Mouse (Mus musculus): ENCODE measurements around the gene Rap1gds1. TPM values are rescaled to one million over a fixed set of nuclear protein-coding genes. Genes with fewer than 3 reads are reported as not detected.

The Rap1gds1 gene
- polyA plus RNA-seq, 1 experiment, result 40.1 TPM

- H3K27me3 ChIP-seq (ENCODE audit: control insufficient read depth, insufficient read depth, insufficient read length), result no peaks in the 10 kb centered on the region
- no peak overlapping the region for H3K4me2 ChIP-seq (ENCODE audit: low read depth)
- no peak overlapping the region for H3ac ChIP-seq (ENCODE audit: control insufficient read depth, insufficient read length)
- H3K36me3 ChIP-seq (ENCODE audit: control insufficient read depth, insufficient read depth), result peaks cover 12% of the 10 kb centered on the region
- H3K4me3 ChIP-seq, result no peak overlapping the region
- TF ChIP-seq POLR2A (IDR thresholded peaks at IDR 0.05; ENCODE audit: insufficient read length, low read depth), result no peak
- TF ChIP-seq MYOG (IDR thresholded peaks at IDR 0.05; ENCODE audit: control insufficient read depth in 1 of 3, insufficient read depth in 1 of 3, insufficient read length in 2 of 3, low read depth in 2 of 3), result no peak
- no peak for TF ChIP-seq SRF (IDR thresholded peaks at IDR 0.05; ENCODE audit: control insufficient read depth, insufficient read length, low read depth)
- TF ChIP-seq MYOD1 (IDR thresholded peaks at IDR 0.05; ENCODE audit: control insufficient read depth in 1 of 3, insufficient read length in 2 of 3, low read depth in 2 of 3), result no peak
- no peak for TF ChIP-seq POLR2AphosphoS2 (IDR thresholded peaks at IDR 0.05; ENCODE audit: insufficient read length, low read depth)
- TF ChIP-seq TCF3 (IDR thresholded peaks at IDR 0.05; ENCODE audit: insufficient read length, low read depth), result no peak
- TF ChIP-seq E2F4 (IDR thresholded peaks at IDR 0.05; ENCODE audit: insufficient read depth), result no peak
- H3K79me2 ChIP-seq (ENCODE audit: control insufficient read depth, insufficient read depth), result no peaks in the 10 kb centered on the region
Observed at GRCm38 (mm10) chr3:139000071-139000867, 74.7 kb downstream of the Rap1gds1 start.

- Histone ChIP-seq H3K79me2 (ENCODE audit: control insufficient read depth, insufficient read depth) (no peaks in the 10 kb centered on the region), H3ac (ENCODE audit: control insufficient read depth, insufficient read length) (no peak overlapping the region), H3K4me3 (no peak overlapping the region), H3K36me3 (ENCODE audit: control insufficient read depth, insufficient read depth) (peaks cover 4% of the 10 kb centered on the region), H3K27me3 (ENCODE audit: control insufficient read depth, insufficient read depth, insufficient read length) (no peaks in the 10 kb centered on the region), H3K4me2 (ENCODE audit: low read depth) (no peak overlapping the region)
- TF ChIP-seq TCF3 (IDR thresholded peaks at IDR 0.05; ENCODE audit: insufficient read length, low read depth) (no peak), POLR2AphosphoS2 (IDR thresholded peaks at IDR 0.05; ENCODE audit: insufficient read length, low read depth) (no peak), E2F4 (IDR thresholded peaks at IDR 0.05; ENCODE audit: insufficient read depth) (no peak), CEBPB (IDR thresholded peaks at IDR 0.05; ENCODE audit: insufficient read depth, poor library complexity, severe bottlenecking) (no peak), MAX (IDR thresholded peaks at IDR 0.05; ENCODE audit: low read depth) (no peak), TCF12 (IDR thresholded peaks at IDR 0.05; ENCODE audit: insufficient read depth, poor library complexity, severe bottlenecking) (no peak), SRF (IDR thresholded peaks at IDR 0.05; ENCODE audit: control insufficient read depth, insufficient read length, low read depth) (no peak), POLR2A (IDR thresholded peaks at IDR 0.05; ENCODE audit: insufficient read length, low read depth) (no peak), USF1 (IDR thresholded peaks at IDR 0.05; ENCODE audit: low read depth) (no peak), MYOG (IDR thresholded peaks at IDR 0.05; ENCODE audit: control insufficient read depth in 1 of 3, insufficient read depth in 1 of 3, insufficient read length in 2 of 3, low read depth in 2 of 3) (no peak), REST (IDR thresholded peaks at IDR 0.05; ENCODE audit: insufficient read depth, insufficient read length) (no peak), MYOD1 (IDR thresholded peaks at IDR 0.05; ENCODE audit: control insufficient read depth in 1 of 3, insufficient read length in 2 of 3, low read depth in 2 of 3) (no peak)
Observed at GRCm38 (mm10) chr3:138993473-138993872, 81.5 kb downstream of the Rap1gds1 start.

GRCm38 (mm10) chr3:138991367-138991766, 83.6 kb downstream of the Rap1gds1 start:
- Histone ChIP-seq H3K4me2 (ENCODE audit: low read depth) (no peak overlapping the region), H3K79me2 (ENCODE audit: control insufficient read depth, insufficient read depth) (no peaks in the 10 kb centered on the region), H3K27me3 (ENCODE audit: control insufficient read depth, insufficient read depth, insufficient read length) (no peaks in the 10 kb centered on the region), H3ac (ENCODE audit: control insufficient read depth, insufficient read length) (no peak overlapping the region), H3K4me3 (no peak overlapping the region), H3K36me3 (ENCODE audit: control insufficient read depth, insufficient read depth) (no peaks in the 10 kb centered on the region)
- TF ChIP-seq USF1 (IDR thresholded peaks at IDR 0.05; ENCODE audit: low read depth) (no peak), CEBPB (IDR thresholded peaks at IDR 0.05; ENCODE audit: insufficient read depth, poor library complexity, severe bottlenecking) (no peak), REST (IDR thresholded peaks at IDR 0.05; ENCODE audit: insufficient read depth, insufficient read length) (no peak), E2F4 (IDR thresholded peaks at IDR 0.05; ENCODE audit: insufficient read depth) (no peak), MYOD1 (IDR thresholded peaks at IDR 0.05; ENCODE audit: control insufficient read depth in 1 of 3, insufficient read length in 2 of 3, low read depth in 2 of 3) (no peak), POLR2A (IDR thresholded peaks at IDR 0.05; ENCODE audit: insufficient read length, low read depth) (no peak), MAX (IDR thresholded peaks at IDR 0.05; ENCODE audit: low read depth) (no peak), MYOG (IDR thresholded peaks at IDR 0.05; ENCODE audit: control insufficient read depth in 1 of 3, insufficient read depth in 1 of 3, insufficient read length in 2 of 3, low read depth in 2 of 3) (no peak), TCF3 (IDR thresholded peaks at IDR 0.05; ENCODE audit: insufficient read length, low read depth) (no peak), TCF12 (IDR thresholded peaks at IDR 0.05; ENCODE audit: insufficient read depth, poor library complexity, severe bottlenecking) (no peak), SRF (IDR thresholded peaks at IDR 0.05; ENCODE audit: control insufficient read depth, insufficient read length, low read depth) (no peak), POLR2AphosphoS2 (IDR thresholded peaks at IDR 0.05; ENCODE audit: insufficient read length, low read depth) (no peak)

GRCm38 (mm10) chr3:138989141-138989540, 85.9 kb downstream of the Rap1gds1 start:
- H3K4me2 ChIP-seq (ENCODE audit: low read depth), result no peak overlapping the region
- no peak overlapping the region for H3ac ChIP-seq (ENCODE audit: control insufficient read depth, insufficient read length)
- no peak overlapping the region for H3K4me3 ChIP-seq
- TF ChIP-seq USF1 (IDR thresholded peaks at IDR 0.05; ENCODE audit: low read depth), result no peak
- TF ChIP-seq MYOG (IDR thresholded peaks at IDR 0.05; ENCODE audit: control insufficient read depth in 1 of 3, insufficient read depth in 1 of 3, insufficient read length in 2 of 3, low read depth in 2 of 3), result no peak
- TF ChIP-seq CEBPB (IDR thresholded peaks at IDR 0.05; ENCODE audit: insufficient read depth, poor library complexity, severe bottlenecking), result no peak
- TF ChIP-seq E2F4 (IDR thresholded peaks at IDR 0.05; ENCODE audit: insufficient read depth), result no peak
- H3K79me2 ChIP-seq (ENCODE audit: control insufficient read depth, insufficient read depth), result no peaks in the 10 kb centered on the region
- H3K27me3 ChIP-seq (ENCODE audit: control insufficient read depth, insufficient read depth, insufficient read length), result no peaks in the 10 kb centered on the region
- H3K36me3 ChIP-seq (ENCODE audit: control insufficient read depth, insufficient read depth), result no peaks in the 10 kb centered on the region

GRCm38 (mm10) chr3:138988004-138988403, 87.0 kb downstream of the Rap1gds1 start:
- no peaks in the 10 kb centered on the region for H3K79me2 ChIP-seq (ENCODE audit: control insufficient read depth, insufficient read depth)
- no peak overlapping the region for H3ac ChIP-seq (ENCODE audit: control insufficient read depth, insufficient read length)
- no peak overlapping the region for H3K4me2 ChIP-seq (ENCODE audit: low read depth)
- no peaks in the 10 kb centered on the region for H3K27me3 ChIP-seq (ENCODE audit: control insufficient read depth, insufficient read depth, insufficient read length)
- no peak overlapping the region for H3K4me3 ChIP-seq
- TF ChIP-seq MYOD1 (IDR thresholded peaks at IDR 0.05; ENCODE audit: control insufficient read depth in 1 of 3, insufficient read length in 2 of 3, low read depth in 2 of 3), result no peak
- no peak for TF ChIP-seq REST (IDR thresholded peaks at IDR 0.05; ENCODE audit: insufficient read depth, insufficient read length)
- TF ChIP-seq POLR2AphosphoS2 (IDR thresholded peaks at IDR 0.05; ENCODE audit: insufficient read length, low read depth), result no peak
- no peak for TF ChIP-seq CEBPB (IDR thresholded peaks at IDR 0.05; ENCODE audit: insufficient read depth, poor library complexity, severe bottlenecking)
- no peak for TF ChIP-seq POLR2A (IDR thresholded peaks at IDR 0.05; ENCODE audit: insufficient read length, low read depth)
- TF ChIP-seq MYOG (IDR thresholded peaks at IDR 0.05; ENCODE audit: control insufficient read depth in 1 of 3, insufficient read depth in 1 of 3, insufficient read length in 2 of 3, low read depth in 2 of 3), result no peak
- peaks cover 1% of the 10 kb centered on the region for H3K36me3 ChIP-seq (ENCODE audit: control insufficient read depth, insufficient read depth)

Data from myocyte (in vitro differentiated cells).